Mouse (Mus musculus): ENCODE measurements around the gene Zhx3.
A peak's percentile ranks its signal among the peaks of the same experiment; 100 is the strongest.

Gene Zhx3

GRCm38 (mm10) chr2:160729851-160730796, 142.7 kb downstream of the Zhx3 start:
- peak; percentile 21 for DNase-seq (ENCODE audit: low read depth, low spot score)

- DNase-seq (ENCODE audit: low read depth, low spot score): no peak
These were observed 143.4 kb downstream of the Zhx3 start for GRCm38 (mm10) chr2:160729436-160729835.

- no peak for DNase-seq (ENCODE audit: low read depth, low spot score)
These were observed 143.8 kb downstream of the Zhx3 start for GRCm38 (mm10) chr2:160728972-160729371.

- no peak for DNase-seq (ENCODE audit: low read depth, low spot score)
These were observed 146.6 kb downstream of the Zhx3 start for GRCm38 (mm10) chr2:160725877-160726864.

GRCm38 (mm10) chr2:160724536-160724935, 148.3 kb downstream of the Zhx3 start:
- no peak for DNase-seq (ENCODE audit: low read depth, low spot score)

- no peak for DNase-seq (ENCODE audit: low read depth, low spot score)
These were observed 149.0 kb downstream of the Zhx3 start for GRCm38 (mm10) chr2:160723613-160724375.

GRCm38 (mm10) chr2:160722714-160723113, 150.1 kb downstream of the Zhx3 start:
- no peak for DNase-seq (ENCODE audit: low read depth, low spot score)

GRCm38 (mm10) chr2:160718811-160719210, 154.0 kb downstream of the Zhx3 start:
- no peak for DNase-seq (ENCODE audit: low read depth, low spot score)

GRCm38 (mm10) chr2:160717269-160717668, 155.5 kb downstream of the Zhx3 start:
- DNase-seq (ENCODE audit: low read depth, low spot score): peak; percentile 76

GRCm38 (mm10) chr2:160715463-160716030, 157.3 kb downstream of the Zhx3 start:
- no peak for DNase-seq (ENCODE audit: low read depth, low spot score)

GRCm38 (mm10) chr2:160707673-160708072, 165.1 kb downstream of the Zhx3 start:
- no peak for DNase-seq (ENCODE audit: low read depth, low spot score)

- DNase-seq (ENCODE audit: low read depth, low spot score): no peak
These were observed 170.0 kb downstream of the Zhx3 start for GRCm38 (mm10) chr2:160702824-160703223.

- no peak for DNase-seq (ENCODE audit: low read depth, low spot score)
These were observed 171.2 kb downstream of the Zhx3 start for GRCm38 (mm10) chr2:160701603-160702002.

GRCm38 (mm10) chr2:160700271-160700670, 172.5 kb downstream of the Zhx3 start:
- peak; percentile 26 for DNase-seq (ENCODE audit: low read depth, low spot score)
